Mouse (Mus musculus) frontal cortex, postnatal 14 days (tissue): Measurements from ENCODE around the gene Ddn.
"Not testable (repeated sequence)": the region's sequence is repeated elsewhere in the genome, so short reads cannot be mapped to it uniquely, and the experiment has no call there.

ENCODE experiments used
- DNase-seq, 2 experiments: peaks; one replicate each; pipeline ENCODE4 v3.0.0; 2022; ENCODE audit warnings: low spot score in 2 of 2

The Ddn gene

GRCm38 (mm10) chr15:98831684-98832035, 22.4 kb upstream of the Ddn start:
- DNase-seq, result no peak

- DNase-seq, result peak; percentile 91 to 94
Observed at GRCm38 (mm10) chr15:98830736-98831683, 21.7 kb upstream of the Ddn start, which contains the start of gene Prkag1. TSS of gene Prkag1 (minus strand) at chr15:98831521.

GRCm38 (mm10) chr15:98827611-98828011, 18.3 kb upstream of the Ddn start:
- DNase-seq, result no peak

- no peak for DNase-seq
Observed at GRCm38 (mm10) chr15:98823434-98823833, 14.1 kb upstream of the Ddn start.

- no peak for DNase-seq
Observed at GRCm38 (mm10) chr15:98822147-98822546, 12.9 kb upstream of the Ddn start.

- no peak for DNase-seq
Observed at GRCm38 (mm10) chr15:98821403-98821802, 12.1 kb upstream of the Ddn start.

- no peak for DNase-seq
Observed at GRCm38 (mm10) chr15:98820937-98821336, 11.6 kb upstream of the Ddn start.

GRCm38 (mm10) chr15:98818171-98818570, 8.9 kb upstream of the Ddn start:
- DNase-seq, result no peak

- DNase-seq, result peak in 1 of 2 experiments; percentile 55
Observed at GRCm38 (mm10) chr15:98812741-98813424, 3.6 kb upstream of the Ddn start.

- DNase-seq, result not testable (repeated sequence)
Observed at GRCm38 (mm10) chr15:98810212-98810611, 922 bp upstream of the Ddn start.

GRCm38 (mm10) chr15:98808651-98809134, 597 bp downstream of the Ddn start:
- peak; percentile 76 to 84 for DNase-seq

- DNase-seq, result peak; percentile 72 to 80
Observed at GRCm38 (mm10) chr15:98807895-98808650, 1.2 kb downstream of the Ddn start.

- DNase-seq, result no peak
Observed at GRCm38 (mm10) chr15:98806809-98807770, 2.2 kb downstream of the Ddn start.

- DNase-seq, result no peak
Observed at GRCm38 (mm10) chr15:98806071-98806808, 3.0 kb downstream of the Ddn start.

- DNase-seq, result peak in 1 of 2 experiments; percentile 73
Observed at GRCm38 (mm10) chr15:98805324-98806040, 3.8 kb downstream of the Ddn start.

GRCm38 (mm10) chr15:98804054-98804453, 5.2 kb downstream of the Ddn start:
- peak; percentile 78 to 91 for DNase-seq

GRCm38 (mm10) chr15:98802926-98803325, 6.4 kb downstream of the Ddn start:
- no peak for DNase-seq

GRCm38 (mm10) chr15:98799396-98799795, 9.9 kb downstream of the Ddn start:
- peak in 1 of 2 experiments; percentile 79 for DNase-seq

GRCm38 (mm10) chr15:98798903-98799302, 10.4 kb downstream of the Ddn start:
- no peak for DNase-seq
